Mouse (Mus musculus): ENCODE measurements around the gene Myom1. TPM values are rescaled to one million over a fixed set of nuclear protein-coding genes. Genes with fewer than 3 reads are reported as not detected.

Gene Myom1
- polyA plus RNA-seq, 1 experiment: 2.1 TPM

- Histone ChIP-seq H3K36me3 (ENCODE audit: control insufficient read depth, insufficient read depth, low read length) (no peaks in the 10 kb centered on the region), H3K27ac (ENCODE audit: control insufficient read depth, insufficient read depth, low read depth, low read length) (no peak overlapping the region), H3K4me1 (ENCODE audit: control insufficient read depth, insufficient read depth, low read length) (no peaks in the 10 kb centered on the region), H3K4me3 (ENCODE audit: control insufficient read depth, low read depth, low read length) (no peak overlapping the region), H3K27me3 (ENCODE audit: control insufficient read depth, insufficient read depth, low read length) (no peaks in the 10 kb centered on the region)
- TF ChIP-seq POLR2A (IDR thresholded peaks at IDR 0.05; ENCODE audit: control insufficient read depth, low read depth, low read length) (no peak), CTCF (IDR thresholded peaks at IDR 0.05; ENCODE audit: control insufficient read depth, insufficient read depth, insufficient replicate concordance, low read depth, low read length) (no peak)
These were observed 152.8 kb downstream of the Myom1 start for GRCm38 (mm10) chr17:71155271-71155670.

- Histone ChIP-seq H3K27me3 (ENCODE audit: control insufficient read depth, insufficient read depth, low read length) (no peaks in the 10 kb centered on the region), H3K27ac (ENCODE audit: control insufficient read depth, insufficient read depth, low read depth, low read length) (no peak overlapping the region), H3K36me3 (ENCODE audit: control insufficient read depth, insufficient read depth, low read length) (no peaks in the 10 kb centered on the region), H3K4me3 (ENCODE audit: control insufficient read depth, low read depth, low read length) (no peak overlapping the region), H3K4me1 (ENCODE audit: control insufficient read depth, insufficient read depth, low read length) (no peaks in the 10 kb centered on the region)
- TF ChIP-seq POLR2A (IDR thresholded peaks at IDR 0.05; ENCODE audit: control insufficient read depth, low read depth, low read length): no peak
- no peak for TF ChIP-seq CTCF (IDR thresholded peaks at IDR 0.05; ENCODE audit: control insufficient read depth, insufficient read depth, insufficient replicate concordance, low read depth, low read length)
These were observed 156.7 kb downstream of the Myom1 start for GRCm38 (mm10) chr17:71159152-71159567.

- no peak overlapping the region for H3K4me3 ChIP-seq (ENCODE audit: control insufficient read depth, low read depth, low read length)
- H3K27me3 ChIP-seq (ENCODE audit: control insufficient read depth, insufficient read depth, low read length): no peaks in the 10 kb centered on the region
- H3K36me3 ChIP-seq (ENCODE audit: control insufficient read depth, insufficient read depth, low read length): no peaks in the 10 kb centered on the region
- no peaks in the 10 kb centered on the region for H3K4me1 ChIP-seq (ENCODE audit: control insufficient read depth, insufficient read depth, low read length)
- TF ChIP-seq CTCF (IDR thresholded peaks at IDR 0.05; ENCODE audit: control insufficient read depth, insufficient read depth, insufficient replicate concordance, low read depth, low read length) (no peak), POLR2A (IDR thresholded peaks at IDR 0.05; ENCODE audit: control insufficient read depth, low read depth, low read length) (no peak)
- no peak overlapping the region for H3K27ac ChIP-seq (ENCODE audit: control insufficient read depth, insufficient read depth, low read depth, low read length)
These were observed 157.3 kb downstream of the Myom1 start for GRCm38 (mm10) chr17:71159720-71160119.

GRCm38 (mm10) chr17:71160244-71160995 is 158.0 kb downstream of the Myom1 start:
- no peak overlapping the region for H3K27ac ChIP-seq (ENCODE audit: control insufficient read depth, insufficient read depth, low read depth, low read length)
- no peaks in the 10 kb centered on the region for H3K27me3 ChIP-seq (ENCODE audit: control insufficient read depth, insufficient read depth, low read length)
- no peaks in the 10 kb centered on the region for H3K36me3 ChIP-seq (ENCODE audit: control insufficient read depth, insufficient read depth, low read length)
- H3K4me3 ChIP-seq (ENCODE audit: control insufficient read depth, low read depth, low read length): no peak overlapping the region
- no peak for TF ChIP-seq POLR2A (IDR thresholded peaks at IDR 0.05; ENCODE audit: control insufficient read depth, low read depth, low read length)
- TF ChIP-seq CTCF (IDR thresholded peaks at IDR 0.05; ENCODE audit: control insufficient read depth, insufficient read depth, insufficient replicate concordance, low read depth, low read length): no peak
- H3K4me1 ChIP-seq (ENCODE audit: control insufficient read depth, insufficient read depth, low read length): no peaks in the 10 kb centered on the region

- TF ChIP-seq POLR2A (IDR thresholded peaks at IDR 0.05; ENCODE audit: control insufficient read depth, low read depth, low read length) (no peak), CTCF (IDR thresholded peaks at IDR 0.05; ENCODE audit: control insufficient read depth, insufficient read depth, insufficient replicate concordance, low read depth, low read length) (no peak)
- no peaks in the 10 kb centered on the region for H3K4me1 ChIP-seq (ENCODE audit: control insufficient read depth, insufficient read depth, low read length)
- no peaks in the 10 kb centered on the region for H3K27me3 ChIP-seq (ENCODE audit: control insufficient read depth, insufficient read depth, low read length)
- no peak overlapping the region for H3K27ac ChIP-seq (ENCODE audit: control insufficient read depth, insufficient read depth, low read depth, low read length)
- no peaks in the 10 kb centered on the region for H3K36me3 ChIP-seq (ENCODE audit: control insufficient read depth, insufficient read depth, low read length)
- no peak overlapping the region for H3K4me3 ChIP-seq (ENCODE audit: control insufficient read depth, low read depth, low read length)
These were observed 162.6 kb downstream of the Myom1 start for GRCm38 (mm10) chr17:71164991-71165390.

GRCm38 (mm10) chr17:71168205-71168815 is 165.9 kb downstream of the Myom1 start:
- no peak overlapping the region for H3K4me3 ChIP-seq (ENCODE audit: control insufficient read depth, low read depth, low read length)
- H3K36me3 ChIP-seq (ENCODE audit: control insufficient read depth, insufficient read depth, low read length): no peaks in the 10 kb centered on the region
- no peaks in the 10 kb centered on the region for H3K27me3 ChIP-seq (ENCODE audit: control insufficient read depth, insufficient read depth, low read length)
- TF ChIP-seq POLR2A (IDR thresholded peaks at IDR 0.05; ENCODE audit: control insufficient read depth, low read depth, low read length) (no peak), CTCF (IDR thresholded peaks at IDR 0.05; ENCODE audit: control insufficient read depth, insufficient read depth, insufficient replicate concordance, low read depth, low read length) (no peak)
- no peaks in the 10 kb centered on the region for H3K4me1 ChIP-seq (ENCODE audit: control insufficient read depth, insufficient read depth, low read length)
- no peak overlapping the region for H3K27ac ChIP-seq (ENCODE audit: control insufficient read depth, insufficient read depth, low read depth, low read length)

DNA sequence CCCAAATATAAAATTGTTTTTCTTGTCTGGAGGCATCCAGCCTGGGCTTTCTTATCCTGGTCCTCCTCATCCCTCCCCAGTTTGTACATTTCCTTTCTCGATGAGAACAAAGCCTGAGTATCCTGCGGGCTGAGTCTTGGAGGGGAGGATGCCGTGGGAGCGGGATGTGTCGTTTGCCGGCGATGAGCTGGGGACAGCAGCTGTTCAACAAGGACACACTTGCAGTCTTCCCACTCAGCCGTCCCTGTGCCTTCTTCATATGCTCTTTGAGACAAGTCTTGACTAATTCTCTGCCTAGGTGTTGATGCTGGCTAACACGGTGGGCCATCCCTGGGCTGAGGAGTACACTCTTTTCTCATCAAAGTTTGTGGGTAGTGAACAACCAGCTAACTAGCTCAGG is 166.4 kb downstream of the Myom1 start:
- H3K36me3 ChIP-seq (ENCODE audit: control insufficient read depth, insufficient read depth, low read length): no peaks in the 10 kb centered on the region
- no peak overlapping the region for H3K4me3 ChIP-seq (ENCODE audit: control insufficient read depth, low read depth, low read length)
- no peaks in the 10 kb centered on the region for H3K27me3 ChIP-seq (ENCODE audit: control insufficient read depth, insufficient read depth, low read length)
- TF ChIP-seq POLR2A (IDR thresholded peaks at IDR 0.05; ENCODE audit: control insufficient read depth, low read depth, low read length) (no peak), CTCF (IDR thresholded peaks at IDR 0.05; ENCODE audit: control insufficient read depth, insufficient read depth, insufficient replicate concordance, low read depth, low read length) (no peak)
- H3K4me1 ChIP-seq (ENCODE audit: control insufficient read depth, insufficient read depth, low read length): no peaks in the 10 kb centered on the region
- H3K27ac ChIP-seq (ENCODE audit: control insufficient read depth, insufficient read depth, low read depth, low read length): no peak overlapping the region
